Mouse (Mus musculus) midbrain, embryonic 14.5 days (tissue): ENCODE data around the gene Fads3. TPM values are rescaled to one million over a fixed set of nuclear protein-coding genes. Genes with fewer than 3 reads are reported as not detected.

Experiments used
- ATAC-seq: fragments of 200-750 bp; cut with Nextera tagmentation; 2 replicates; pipeline ENCODE4 v1.8.0; 2017; ENCODE audit warnings: moderate number of reproducible peaks, moderate library complexity; ENCODE audit not compliant: low FRiP score, low TSS enrichment
- DNase-seq: peaks from one replicate; pipeline ENCODE4 v3.0.0-alpha.2; 2015
- H3K27ac ChIP-seq: fragments of 300-500 bp; sonication (generic); replicated peaks from 2 replicates; pipeline ENCODE4 v1.5.1; 2014; ENCODE audit warnings: mild to moderate bottlenecking, low read depth, low read length, moderate library complexity
- H3K27me3 ChIP-seq: fragments of 300-500 bp; sonication (generic); 2 replicates; pipeline ENCODE4 v1.6.1; 2014; ENCODE audit warnings: low read length, control low read depth, mixed read lengths; ENCODE audit not compliant: control insufficient read depth, insufficient read depth
- H3K36me3 ChIP-seq: fragments of 300-500 bp; sonication (generic); 2 replicates; pipeline ENCODE4 v1.6.1; 2014; ENCODE audit warnings: low read length, control low read depth; ENCODE audit not compliant: control insufficient read depth, insufficient read depth
- H3K4me1 ChIP-seq: fragments of 300-500 bp; sonication (generic); 2 replicates; pipeline ENCODE4 v1.6.1; 2014; ENCODE audit warnings: mild to moderate bottlenecking, antibody characterized with exemption, low read length, control low read depth; ENCODE audit not compliant: control insufficient read depth, insufficient read depth
- H3K4me2 ChIP-seq: fragments of 300-500 bp; sonication (generic); 2 replicates; pipeline ENCODE4 v1.6.1; 2014; ENCODE audit warnings: mild to moderate bottlenecking, low read length, moderate library complexity
- H3K4me3 ChIP-seq: fragments of 300-500 bp; sonication (generic); replicated peaks from 2 replicates; pipeline ENCODE4 v1.5.1; 2014; ENCODE audit warnings: low read depth, low read length
- H3K9ac ChIP-seq: fragments of 300-500 bp; sonication (generic); replicated peaks from 2 replicates; pipeline ENCODE4 v1.6.1; 2014; ENCODE audit warnings: mild to moderate bottlenecking, low read length, moderate library complexity
- H3K9me3 ChIP-seq: fragments of 300-500 bp; sonication (generic); 2 replicates; pipeline ENCODE4 v1.6.1; 2016; ENCODE audit warnings: low read length, control low read depth, mixed read lengths; ENCODE audit not compliant: control insufficient read depth
- WGBS: fragments of 180-500 bp; shearing (Covaris S2); extraction: QIAGEN DNeasy Blood & Tissue Kit; methylation state at CpG from one replicate; pipeline ENCODE4 v1.1.7; 2014; 5-methylcytosine and 5-hydroxymethylcytosine counted together
- polyA plus RNA-seq: library from polyadenylated mRNA; unstranded; fragments of >200 nt; fragmentation: Nextera tagmentation; extraction: Ambion mirVana; gene quantifications from 2 replicates; pipeline ENCODE4 v1.2.1, GENCODE M21; 2014

The Fads3 gene
- polyA plus RNA-seq, 1 experiment from 2014 or later, result 15.4 TPM

DNA sequence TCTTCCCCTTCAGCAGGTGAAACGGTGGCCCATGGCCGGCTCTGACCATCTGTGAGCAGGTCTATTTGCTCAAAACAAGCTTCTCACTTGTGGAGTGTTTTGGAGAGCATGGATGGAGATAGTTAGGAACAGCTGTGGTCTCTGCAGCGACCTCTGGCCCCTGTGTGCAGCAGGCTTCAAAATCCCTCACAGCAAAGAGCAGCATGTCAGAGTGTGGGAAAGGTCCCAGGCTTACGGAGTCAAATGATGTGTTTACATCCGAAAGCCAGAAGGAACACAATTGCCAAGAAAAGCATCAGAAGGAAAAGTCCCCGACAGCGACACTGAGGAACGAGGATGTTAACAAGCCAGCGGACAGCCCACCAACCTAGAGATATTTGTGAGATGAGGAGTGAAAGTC lies 44.1 kb downstream of the Fads3 start:
- H3K9ac ChIP-seq, result no peak overlapping the region
- 89% methylated on average over 9 of the region's 9 CpGs for whole genome bisulfite sequencing
- no peak for ATAC-seq
- H3K27me3 ChIP-seq, result no peaks in the 10 kb centered on the region
- H3K4me2 ChIP-seq, result no peak overlapping the region
- no peak overlapping the region for H3K4me3 ChIP-seq
- H3K4me1 ChIP-seq, result no peaks in the 10 kb centered on the region
- DNase-seq, result no peak
- peaks cover 95% of the 10 kb centered on the region for H3K36me3 ChIP-seq
- no peaks in the 10 kb centered on the region for H3K9me3 ChIP-seq
- no peak overlapping the region for H3K27ac ChIP-seq

DNA sequence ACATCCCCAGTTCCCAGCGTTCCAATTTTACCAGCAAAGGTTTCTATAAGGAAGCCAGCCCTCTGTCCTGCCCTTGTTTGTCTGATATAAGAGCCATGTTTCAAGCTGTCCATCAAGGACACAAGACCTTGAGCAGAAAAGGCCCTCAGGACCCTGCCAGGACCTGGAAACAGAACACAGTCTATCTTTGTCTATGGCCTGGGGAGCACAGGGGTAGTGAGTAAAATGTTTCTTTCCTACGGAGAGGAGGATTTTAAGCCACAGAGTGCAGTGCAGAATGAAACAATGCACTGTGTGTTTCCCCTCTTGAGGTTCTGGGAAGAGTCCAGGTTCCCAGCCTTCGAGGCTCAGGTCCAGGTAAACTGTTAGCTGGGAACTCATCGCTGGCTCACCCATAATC lies 45.6 kb downstream of the Fads3 start:
- no peak for ATAC-seq
- H3K27me3 ChIP-seq, result no peaks in the 10 kb centered on the region
- H3K9me3 ChIP-seq, result no peaks in the 10 kb centered on the region
- peaks cover 95% of the 10 kb centered on the region for H3K36me3 ChIP-seq
- no peak for DNase-seq
- no peak overlapping the region for H3K4me3 ChIP-seq
- no peak overlapping the region for H3K4me2 ChIP-seq
- H3K4me1 ChIP-seq, result no peaks in the 10 kb centered on the region
- no peak overlapping the region for H3K27ac ChIP-seq
- H3K9ac ChIP-seq, result no peak overlapping the region
- WGBS, result 96% methylated on average over 4 of the region's 4 CpGs

DNA sequence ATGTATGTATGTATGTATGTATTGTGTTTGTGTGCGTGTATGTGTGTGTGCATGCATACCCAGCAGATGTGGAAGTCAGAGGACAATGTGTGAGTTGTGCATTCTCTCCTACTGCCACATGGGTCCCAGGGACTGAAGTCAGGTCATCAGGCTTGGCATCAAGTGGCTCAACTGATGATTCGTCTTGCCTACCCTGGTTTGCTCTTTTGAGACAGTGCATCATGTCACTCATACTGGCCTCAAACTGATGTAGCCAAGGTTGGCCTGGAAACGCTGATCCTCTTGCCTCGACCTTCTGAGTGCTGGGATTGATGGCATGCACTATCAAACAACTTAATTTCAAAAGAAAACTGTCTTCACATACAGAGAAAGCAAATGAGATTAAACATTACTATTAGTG lies 52.5 kb downstream of the Fads3 start:
- Histone ChIP-seq H3K9ac (no peak overlapping the region), H3K4me3 (no peak overlapping the region), H3K4me1 (peaks cover 46% of the 10 kb centered on the region), H3K27ac (no peak overlapping the region), H3K9me3 (no peaks in the 10 kb centered on the region), H3K36me3 (peaks cover 64% of the 10 kb centered on the region), H3K4me2 (no peak overlapping the region), H3K27me3 (no peaks in the 10 kb centered on the region)
- 83% methylated on average over 4 of the region's 4 CpGs for WGBS
- no peak for DNase-seq
- no peak for ATAC-seq

DNA sequence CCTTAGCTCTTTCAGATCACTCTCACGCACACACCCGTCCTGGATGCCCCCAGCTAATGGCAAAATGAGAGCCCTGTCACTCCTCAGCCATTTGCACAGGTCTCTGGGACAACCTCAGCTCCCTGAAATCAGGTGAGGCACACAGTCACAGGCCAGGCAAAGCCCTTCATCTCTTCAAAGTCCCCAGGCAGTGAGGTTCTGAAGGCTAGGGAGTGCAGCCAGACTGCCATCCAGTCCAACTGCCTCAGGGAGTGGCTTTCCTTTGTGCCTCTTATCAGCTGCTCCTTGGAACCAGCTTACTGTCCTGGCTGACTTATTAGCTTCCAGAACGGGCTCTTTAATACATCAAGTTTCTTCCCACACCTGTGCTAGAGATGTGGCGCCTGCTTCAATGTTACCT lies 53.3 kb downstream of the Fads3 start:
- Histone ChIP-seq H3K9me3 (no peaks in the 10 kb centered on the region), H3K4me2 (peak overlapping the region; percentile 23; the same call in 1 of the 2 replicates), H3K4me1 (peaks cover 54% of the 10 kb centered on the region), H3K4me3 (no peak overlapping the region), H3K36me3 (peaks cover 56% of the 10 kb centered on the region), H3K9ac (peak overlapping the region; percentile 27; the same call in 1 of the 2 replicates), H3K27ac (no peak overlapping the region; the same call in 1 of the 2 replicates), H3K27me3 (no peaks in the 10 kb centered on the region)
- ATAC-seq, result no peak
- WGBS, result 81% methylated on average over 4 of the region's 4 CpGs
- DNase-seq, result no peak

DNA sequence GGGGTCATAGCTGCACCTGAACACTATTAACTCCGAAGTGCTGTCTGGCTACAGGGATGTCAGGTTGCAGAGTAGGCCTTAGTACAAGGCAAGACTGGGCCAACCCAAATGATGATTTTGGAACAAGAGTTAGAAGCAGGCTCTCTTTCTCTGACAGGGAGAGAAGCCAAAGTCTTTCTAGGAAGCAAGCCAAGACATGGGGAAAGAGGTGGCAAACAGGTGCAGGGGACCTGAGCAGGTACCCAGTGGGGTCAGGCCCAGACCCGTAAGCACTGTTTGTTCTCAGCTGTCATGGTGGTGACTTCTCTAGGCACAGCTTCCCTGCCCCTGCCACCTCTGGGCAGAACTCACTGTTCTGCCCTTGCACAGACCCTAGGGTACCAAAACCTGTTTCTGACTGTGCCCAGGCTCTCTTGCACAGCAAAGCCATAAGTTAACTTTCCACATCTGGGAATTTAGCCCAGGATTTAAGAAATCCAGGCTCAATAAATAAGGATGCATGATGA lies 55.1 kb downstream of the Fads3 start:
- 83% methylated on average over 2 of the region's 2 CpGs for WGBS
- no peak overlapping the region for H3K27ac ChIP-seq
- H3K4me2 ChIP-seq, result peak overlapping the region; percentile 86
- no peaks in the 10 kb centered on the region for H3K27me3 ChIP-seq
- no peak overlapping the region for H3K4me3 ChIP-seq
- peaks cover 38% of the 10 kb centered on the region for H3K36me3 ChIP-seq
- H3K9me3 ChIP-seq, result no peaks in the 10 kb centered on the region
- DNase-seq, result no peak
- ATAC-seq, result no peak
- peaks cover 60% of the 10 kb centered on the region for H3K4me1 ChIP-seq
- no peak overlapping the region; the same call in 1 of the 2 replicates for H3K9ac ChIP-seq

DNA sequence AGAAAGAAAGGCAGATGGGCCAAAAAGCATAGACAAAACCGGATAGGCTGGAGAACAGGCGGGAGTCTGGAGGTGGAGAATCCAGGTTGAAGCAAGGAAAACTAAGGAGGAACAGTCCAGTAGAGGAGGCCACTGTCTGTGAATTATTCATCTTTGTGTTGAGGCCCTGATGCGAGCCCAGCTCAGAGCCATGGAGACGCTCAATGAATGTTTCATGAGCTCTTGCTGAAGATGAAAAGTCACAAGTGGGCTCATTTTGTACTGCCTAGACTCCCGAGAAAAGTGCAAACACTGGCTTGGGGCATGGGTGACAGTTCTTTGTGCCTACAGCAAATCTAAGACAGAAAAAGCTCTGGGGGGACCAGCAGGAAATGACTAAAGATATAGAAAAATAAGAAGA lies 56.5 kb downstream of the Fads3 start:
- peak overlapping the region; percentile 12 for H3K4me3 ChIP-seq
- peak overlapping the region; percentile 86 for H3K4me2 ChIP-seq
- WGBS, result 17% methylated on average over 5 of the region's 5 CpGs
- peaks cover 66% of the 10 kb centered on the region for H3K4me1 ChIP-seq
- DNase-seq (peak; percentile 76), ATAC-seq (no peak)
- H3K27me3 ChIP-seq, result no peaks in the 10 kb centered on the region
- peak overlapping the region; percentile 45 for H3K27ac ChIP-seq
- H3K9ac ChIP-seq, result peak overlapping the region; percentile 32
- no peaks in the 10 kb centered on the region for H3K9me3 ChIP-seq
- peaks cover 26% of the 10 kb centered on the region for H3K36me3 ChIP-seq

DNA sequence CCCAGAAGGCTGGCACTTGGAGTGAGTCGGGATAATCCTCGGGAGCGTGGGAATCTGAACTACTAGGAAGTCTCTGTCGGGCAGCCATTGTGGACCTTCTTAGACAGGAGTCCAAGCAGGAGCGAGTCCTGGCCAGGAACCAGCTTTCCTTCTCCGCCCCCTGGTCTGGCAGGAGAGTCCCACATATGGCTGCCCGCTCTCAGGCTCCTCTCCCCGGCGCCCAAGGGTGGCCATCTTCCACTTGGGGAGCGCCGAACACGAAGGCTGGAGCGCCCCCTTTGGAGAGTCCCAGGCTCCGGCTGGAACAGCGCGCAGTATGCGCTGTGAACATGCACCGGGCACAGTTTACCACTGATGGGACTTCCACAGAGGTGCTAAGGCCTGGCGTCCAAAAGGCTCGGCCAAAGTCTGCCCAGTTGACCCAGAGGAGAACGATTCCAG lies 59.3 kb downstream of the Fads3 start:
- Histone ChIP-seq H3K9me3 (no peaks in the 10 kb centered on the region), H3K27me3 (no peaks in the 10 kb centered on the region), H3K4me2 (peak overlapping the region; percentile 86), H3K4me3 (peak overlapping the region; percentile 89), H3K9ac (peak overlapping the region; percentile 78), H3K27ac (peak overlapping the region; percentile 96), H3K36me3 (peaks cover 5% of the 10 kb centered on the region; the same call in 1 of the 2 replicates), H3K4me1 (peaks cover 54% of the 10 kb centered on the region)
- ATAC-seq (peak; percentile 44), DNase-seq (peak; percentile 90)
- under 1% methylated on average over 21 of the region's 21 CpGs for WGBS

DNA sequence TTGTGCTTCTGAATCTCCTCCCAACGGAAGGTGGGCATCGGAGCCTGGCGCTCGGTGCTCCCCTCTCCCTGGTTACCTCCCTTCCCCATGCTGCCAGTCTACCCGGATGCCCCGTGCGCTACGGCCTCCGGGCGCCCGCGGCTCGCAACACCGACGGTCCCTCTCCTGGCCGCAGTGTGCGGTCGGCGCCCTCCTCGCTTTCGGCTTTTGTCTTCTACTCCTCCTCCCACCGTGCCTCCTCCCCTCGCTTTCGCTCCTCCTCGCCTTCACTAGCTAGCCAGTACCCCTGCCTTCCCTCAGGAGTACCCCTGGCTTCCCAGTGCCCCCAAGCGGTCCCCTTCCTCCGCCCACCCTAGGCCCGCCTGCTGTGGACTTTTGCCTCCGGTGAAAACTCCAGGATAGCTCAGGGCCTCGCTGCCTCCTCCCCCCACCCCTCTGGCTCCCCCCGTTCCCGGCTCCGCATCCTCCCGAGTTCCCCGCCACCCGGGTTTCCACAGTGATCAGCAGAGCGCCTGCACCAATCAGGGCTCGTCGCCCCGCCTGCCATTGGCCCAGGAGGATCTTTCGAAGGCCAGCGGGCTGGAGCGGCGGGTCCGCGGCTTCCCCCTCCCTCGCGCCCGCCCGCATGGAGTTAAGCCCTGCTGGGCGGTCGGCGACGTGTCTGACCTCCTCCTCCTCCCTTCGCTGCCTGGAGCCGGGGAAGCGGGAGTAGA lies 60.1 kb downstream of the Fads3 start, which contains the start of gene Fads2:
Gene Fads2 (minus strand): TSS at position 406 of the 713 bp plus-strand sequence.
- H3K9ac ChIP-seq, result peak within 1 kb of the TSS; percentile 78
- peaks cover 46% of the 10 kb centered on the region for H3K4me1 ChIP-seq
- H3K4me3 ChIP-seq, result peak within 1 kb of the TSS; percentile 89
- ATAC-seq (peak; percentile 95), DNase-seq (peak; percentile 97)
- H3K36me3 ChIP-seq, result no peaks in the 10 kb centered on the region
- H3K27me3 ChIP-seq, result no peaks in the 10 kb centered on the region
- under 1% methylated on average over 55 of the region's 57 CpGs for WGBS
- H3K9me3 ChIP-seq, result no peaks in the 10 kb centered on the region
- peak within 1 kb of the TSS; percentile 86 for H3K4me2 ChIP-seq
- peak within 1 kb of the TSS; percentile 96 for H3K27ac ChIP-seq
